ENCODE assay signal across 7 mouse cellular contexts in genomic region chr17:45548541-45549512, GRCm38 (mm10). TPM values are rescaled to one million over a fixed set of nuclear protein-coding genes. Genes with fewer than 3 reads are reported as not detected.
A peak's percentile ranks its signal among the peaks of the same experiment; 100 is the strongest.
DNase-seq lines count a peak whose midpoint lies in the region; ATAC-seq and TF ChIP-seq lines count a peak whose summit lies in the region.

No protein-coding gene starts in this region.

- ATAC-seq in lung, postnatal 0 days = peak; percentile 8; the same call in 1 of the 2 replicates
- ATAC-seq in liver, embryonic 12.5 days = 0 out of 2 replicates have a peak, but pooled peaks have one; percentile 17

- 0 out of 2 replicates have a peak, but pooled peaks cover 8% of the 10 kb centered on the region for H3K4me1 ChIP-seq in lung, postnatal 0 days (ENCODE audit: insufficient read depth, low read depth, low read length)
- peaks cover 29% of the 10 kb centered on the region for H3K4me1 ChIP-seq in liver, embryonic 12.5 days

- no peaks in the 10 kb centered on the region for H3K9me3 ChIP-seq in lung, postnatal 0 days (ENCODE audit: low read length)
- H3K9me3 ChIP-seq in liver, embryonic 12.5 days (replicated peaks) = no peaks in the 10 kb centered on the region

- no peak for DNase-seq in lung, postnatal 0 days (ENCODE audit: low spot score)
- no peak for DNase-seq in lung, postnatal 36 days
- DNase-seq in cerebellum, adult 9-10 months = peak; percentile 90
- DNase-seq in forelimb bud, embryonic 11.5 days (ENCODE audit: low read depth, low spot score) = peak; percentile 70
- DNase-seq in right cerebral cortex, postnatal 4 days = peak; percentile 70
- no peak for DNase-seq in adrenal gland, postnatal 14 days

- 4% methylated on average over 29 of the region's 68 CpGs for WGBS in lung, postnatal 0 days
- WGBS in liver, embryonic 12.5 days (ENCODE audit: insufficient replicate concordance) = 2% methylated on average over 57 of the region's 68 CpGs

- peaks cover 56% of the 10 kb centered on the region for H3K27me3 ChIP-seq in lung, postnatal 0 days (replicated peaks; ENCODE audit: insufficient read depth, low read length)
- H3K27me3 ChIP-seq in liver, embryonic 12.5 days (replicated peaks) = peaks cover 89% of the 10 kb centered on the region

- no peak for TF ChIP-seq EP300 in lung, postnatal 0 days (IDR thresholded peaks at IDR 0.05)

- H3K36me3 ChIP-seq in lung, postnatal 0 days (ENCODE audit: insufficient read depth, low read length) = no peaks in the 10 kb centered on the region
- no peaks in the 10 kb centered on the region for H3K36me3 ChIP-seq in liver, embryonic 12.5 days

- H3K9ac ChIP-seq in lung, postnatal 0 days (replicated peaks; ENCODE audit: low read depth) = no peak overlapping the region
- peak overlapping the region; percentile 47 for H3K9ac ChIP-seq in liver, embryonic 12.5 days

- H3K4me2 ChIP-seq in lung, postnatal 0 days (replicated peaks; ENCODE audit: low read depth, low read length) = peak overlapping the region; percentile 95
- peak overlapping the region; percentile 84 for H3K4me2 ChIP-seq in liver, embryonic 12.5 days

- H3K4me3 ChIP-seq in lung, postnatal 0 days (ENCODE audit: low read depth, low read length) = peak overlapping the region; percentile 49
- peak overlapping the region; percentile 57 for H3K4me3 ChIP-seq in liver, embryonic 12.5 days

- TF ChIP-seq CTCF in lung, postnatal 0 days (IDR thresholded peaks at IDR 0.05) = peak; percentile 40

- H3K27ac ChIP-seq in lung, postnatal 0 days (ENCODE audit: low read length) = no peak overlapping the region
- no peak overlapping the region for H3K27ac ChIP-seq in liver, embryonic 12.5 days

RNA-seq across cellular contexts. Expression of gene Tmem151b, which starts 0.7 kb away (rescaled TPM):
- polyA plus RNA-seq in lung, postnatal 0 days (2015; fragmentation: Nextera tagmentation; extraction: Ambion mirVana) = 0.07 and 0.12 TPM in 2 replicates
- polyA plus RNA-seq in liver, embryonic 12.5 days (2016; fragmentation: Nextera tagmentation; extraction: Ambion mirVana) = 0.30 and 0.31 TPM in 2 replicates
- total RNA-seq in adrenal gland, postnatal 14 days (2021) = 0.33 and 1.6 TPM in 2 replicates

RNA-seq across cellular contexts. Expression of gene Nfkbie, which starts 6.7 kb away (rescaled TPM):
- 2.4 and 5.0 TPM in 2 replicates for polyA plus RNA-seq in lung, postnatal 0 days (2015; fragmentation: Nextera tagmentation; extraction: Ambion mirVana)
- polyA plus RNA-seq in liver, embryonic 12.5 days (2016; fragmentation: Nextera tagmentation; extraction: Ambion mirVana) = 2.0 TPM in 2 replicates
- total RNA-seq in adrenal gland, postnatal 14 days (2021) = 3.6 and 8.7 TPM in 2 replicates

RNA-seq across cellular contexts. Expression of gene Slc35b2, which starts 14.8 kb away (rescaled TPM):
- polyA plus RNA-seq in lung, postnatal 0 days (2015; fragmentation: Nextera tagmentation; extraction: Ambion mirVana) = 84.8 and 85.1 TPM in 2 replicates
- polyA plus RNA-seq in liver, embryonic 12.5 days (2016; fragmentation: Nextera tagmentation; extraction: Ambion mirVana) = 69.1 and 72.5 TPM in 2 replicates
- total RNA-seq in adrenal gland, postnatal 14 days (2021) = 54.8 and 56.1 TPM in 2 replicates

RNA-seq across cellular contexts. Expression of gene Hsp90ab1, which starts 24.2 kb away (rescaled TPM):
- 607 and 696 TPM in 2 replicates for polyA plus RNA-seq in lung, postnatal 0 days (2015; fragmentation: Nextera tagmentation; extraction: Ambion mirVana)
- 1,007 and 1,098 TPM in 2 replicates for polyA plus RNA-seq in liver, embryonic 12.5 days (2016; fragmentation: Nextera tagmentation; extraction: Ambion mirVana)
- 1,351 and 1,485 TPM in 2 replicates for total RNA-seq in adrenal gland, postnatal 14 days (2021)

RNA-seq across cellular contexts. Expression of gene Tcte1, which starts 25.6 kb away (rescaled TPM):
- 2.7 and 2.8 TPM in 2 replicates for polyA plus RNA-seq in lung, postnatal 0 days (2015; fragmentation: Nextera tagmentation; extraction: Ambion mirVana)
- 0.08 and 0.14 TPM in 2 replicates for polyA plus RNA-seq in liver, embryonic 12.5 days (2016; fragmentation: Nextera tagmentation; extraction: Ambion mirVana)
- not detected in 2 replicates for total RNA-seq in adrenal gland, postnatal 14 days (2021)

Comparison
In these comparisons a context has a peak if more than half of its experiments do, and no peak if none do; other contexts are left out.
1. DNase-seq: peak in cerebellum, adult 9-10 months (single experiment), forelimb bud, embryonic 11.5 days (single experiment) and right cerebral cortex, postnatal 4 days (single experiment); none in lung, postnatal 0 days (single experiment), lung, postnatal 36 days (single experiment) and adrenal gland, postnatal 14 days (single experiment).